In the genomic region with DNA sequence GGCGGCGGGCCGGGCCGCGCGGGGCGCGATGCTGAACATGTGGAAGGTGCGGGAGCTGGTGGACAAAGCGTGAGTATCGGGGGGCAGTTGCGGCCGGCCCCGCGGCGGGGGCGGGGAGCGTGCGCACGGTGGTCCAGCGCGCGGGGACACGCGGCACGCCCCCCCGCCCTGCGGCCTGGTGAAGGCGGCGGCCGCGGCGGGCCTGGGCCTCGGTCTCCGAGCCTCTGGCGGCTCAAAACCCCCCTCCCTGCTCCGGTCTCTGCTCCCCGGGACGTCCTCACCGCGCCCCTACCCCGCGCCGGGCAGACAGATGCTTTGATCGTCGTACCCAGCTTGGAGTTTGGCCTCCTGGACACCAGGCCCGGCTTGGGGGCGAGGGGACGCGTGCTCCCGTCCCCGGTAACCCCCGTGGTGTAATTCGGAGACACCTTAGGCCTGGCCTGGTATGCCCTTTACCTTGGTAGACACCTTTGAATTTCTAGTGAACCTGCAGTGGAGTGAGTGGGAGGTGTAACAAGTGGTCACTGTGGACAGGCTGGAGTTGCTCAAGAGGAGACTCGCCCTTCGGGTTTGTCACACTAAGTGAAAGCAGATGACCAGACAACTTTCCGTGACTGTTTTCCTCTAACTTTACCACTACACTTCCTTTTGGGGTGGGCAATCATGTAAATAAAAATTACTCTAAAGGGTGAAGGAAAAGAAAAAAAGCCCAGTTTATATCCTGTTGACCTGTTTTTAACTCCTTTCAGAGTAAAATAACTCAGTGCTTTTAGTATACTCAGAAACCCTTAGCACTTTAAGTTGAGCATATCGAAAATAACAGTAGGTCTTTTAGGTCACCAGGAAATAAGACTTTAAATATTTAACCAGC, we compare ENCODE assay signal across 8 mouse cellular contexts. TPM values are rescaled to one million over a fixed set of nuclear protein-coding genes. Genes with fewer than 3 reads are reported as not detected.
DNase-seq lines count a peak whose midpoint lies in the region; ATAC-seq and TF ChIP-seq lines count a peak whose summit lies in the region.

No protein-coding gene starts in this region.

- peak overlapping the region; percentile 97 for H3K9ac ChIP-seq in intestine, embryonic 15.5 days
- H3K9ac ChIP-seq in neural tube, embryonic 15.5 days (replicated peaks), result peak overlapping the region; percentile 91

- H3K27ac ChIP-seq in intestine, embryonic 15.5 days, result peak overlapping the region; percentile 86
- H3K27ac ChIP-seq in neural tube, embryonic 15.5 days (replicated peaks), result peak overlapping the region; percentile 80

- WGBS in intestine, embryonic 15.5 days, result 2% methylated on average over 31 of the region's 58 CpGs
- WGBS in lung, adult 2 months, result under 1% methylated on average over 45 of the region's 58 CpGs
- 4% methylated on average over 36 of the region's 58 CpGs for WGBS in neural tube, embryonic 15.5 days

- H3K36me3 ChIP-seq in intestine, embryonic 15.5 days, result no peaks in the 10 kb centered on the region
- no peaks in the 10 kb centered on the region for H3K36me3 ChIP-seq in neural tube, embryonic 15.5 days

- no peaks in the 10 kb centered on the region for H3K27me3 ChIP-seq in intestine, embryonic 15.5 days (replicated peaks)
- H3K27me3 ChIP-seq in neural tube, embryonic 15.5 days (replicated peaks), result no peaks in the 10 kb centered on the region

- DNase-seq in left cerebral cortex, adult 11 months (ENCODE audit: low spot score), result peak; percentile 11
- DNase-seq in left cerebral cortex, postnatal 10 days (ENCODE audit: extremely low spot score in 1 of 2, low spot score in 2 of 2), result no peak
- DNase-seq in adrenal gland, postnatal 4 days (ENCODE audit: low spot score in 2 of 2), result peak; percentile 5 to 10
- peak; percentile 34 for DNase-seq in forelimb bud, embryonic 11.5 days (ENCODE audit: low read depth, low spot score)
- DNase-seq in lung, adult 2 months, result peak; percentile 60
- no peak for DNase-seq in right cerebral cortex, adult 18-20 months

- peaks cover 21% of the 10 kb centered on the region for H3K4me1 ChIP-seq in intestine, embryonic 15.5 days (replicated peaks)
- H3K4me1 ChIP-seq in lung, adult 2 months (ENCODE audit: control insufficient read depth, insufficient read depth, low read length), result peaks cover 20% of the 10 kb centered on the region
- peaks cover 42% of the 10 kb centered on the region for H3K4me1 ChIP-seq in neural tube, embryonic 15.5 days

- peak; percentile 55 for ATAC-seq in intestine, embryonic 15.5 days
- ATAC-seq in neural tube, embryonic 15.5 days (ENCODE audit: low FRiP score), result peak; percentile 81

- no peaks in the 10 kb centered on the region for H3K9me3 ChIP-seq in intestine, embryonic 15.5 days
- H3K9me3 ChIP-seq in neural tube, embryonic 15.5 days (replicated peaks), result no peaks in the 10 kb centered on the region

- TF ChIP-seq POLR2A in lung, adult 2 months (IDR thresholded peaks at IDR 0.05; ENCODE audit: borderline replicate concordance, extremely low read depth, low read depth, low read length), result no peak

- TF ChIP-seq CTCF in lung, adult 2 months (IDR thresholded peaks at IDR 0.05; ENCODE audit: insufficient read depth, low read length), result no peak

- peak overlapping the region; percentile 97 for H3K4me3 ChIP-seq in intestine, embryonic 15.5 days (replicated peaks)
- H3K4me3 ChIP-seq in lung, adult 2 months (replicated peaks; ENCODE audit: extremely low read depth, low read depth, low read length), result peak overlapping the region; percentile 90
- peak overlapping the region; percentile 97 for H3K4me3 ChIP-seq in neural tube, embryonic 15.5 days (replicated peaks)

- H3K4me2 ChIP-seq in intestine, embryonic 15.5 days (replicated peaks), result peak overlapping the region; percentile 70
- peak overlapping the region; percentile 75 for H3K4me2 ChIP-seq in neural tube, embryonic 15.5 days

- intact Hi-C loops in left cerebral cortex, postnatal 10 days (cut with DNase I), result no loop called here

RNA-seq across cellular contexts. Expression of gene Clint1, which starts 0.5 kb away (rescaled TPM):
- 10 to 100 TPM; 43.8 to 44.0 TPM for total RNA-seq in left cerebral cortex, postnatal 10 days (2021)
- total RNA-seq in adrenal gland, postnatal 4 days (2021), result 10 to 100 TPM; 87.3 to 98.2 TPM
- 102 and 106 TPM in 2 replicates for polyA plus RNA-seq in intestine, embryonic 15.5 days (2015; fragmentation: Nextera tagmentation; extraction: Ambion mirVana)
- polyA plus RNA-seq in lung, adult 2 months (2012; rRNA removed), result 37.1 and 51.8 TPM in 2 replicates
- polyA plus RNA-seq in neural tube, embryonic 15.5 days (2015; fragmentation: Nextera tagmentation; extraction: Ambion mirVana), result 41.5 and 48.7 TPM in 2 replicates

Comparison
In these comparisons a context has a peak if more than half of its experiments do, and no peak if none do; other contexts are left out.
1. DNase-seq: peak in left cerebral cortex, adult 11 months (single experiment), adrenal gland, postnatal 4 days (2 of 2), forelimb bud, embryonic 11.5 days (single experiment) and lung, adult 2 months (single experiment); none in left cerebral cortex, postnatal 10 days (0 of 2) and right cerebral cortex, adult 18-20 months (single experiment).
2. Peak in every context shown above with its lines, with median percentiles within 50 percentile points of each other: H3K4me3 ChIP-seq.